ENCODE assay signal across 13 mouse cellular contexts in genomic region chr6:39607365-39607764, GRCm38 (mm10). TPM values are rescaled to one million over a fixed set of nuclear protein-coding genes. Genes with fewer than 3 reads are reported as not detected.
"Had no signal": no experiment of that assay in that cellular context is flagged by ENCODE, and none has a peak within 500 bp of the region (broad histone marks: within the 10 kb centered on the region; RNA-seq: fewer than 3 reads in every experiment).

No protein-coding gene starts in this region.

- H3K9me3 ChIP-seq: lung, embryonic 15.5 days; megakaryocyte, embryonic 14.5 days; midbrain, embryonic 13.5 days; midbrain, embryonic 15.5 days; neural tube, embryonic 12.5 days; stomach, embryonic 15.5 days had no signal

- H3K27ac ChIP-seq: lung, embryonic 15.5 days; macrophage; midbrain, embryonic 13.5 days; midbrain, embryonic 15.5 days; neural tube, embryonic 12.5 days; stomach, embryonic 15.5 days; stomach, postnatal 0 days had no signal

- ATAC-seq: lung, postnatal 0 days; midbrain, embryonic 13.5 days; midbrain, embryonic 15.5 days had no signal

- H3K4me3 ChIP-seq: lung, embryonic 15.5 days; megakaryocyte, embryonic 14.5 days; midbrain, embryonic 13.5 days; midbrain, embryonic 15.5 days; neural tube, embryonic 12.5 days; stomach, embryonic 15.5 days had no signal

- DNase-seq: lung, adult 2 months; lung, postnatal 14 days; right cerebral cortex, postnatal 14 days had no signal

- H3K27me3 ChIP-seq: lung, embryonic 15.5 days; megakaryocyte, embryonic 14.5 days; midbrain, embryonic 13.5 days; midbrain, embryonic 15.5 days; neural tube, embryonic 12.5 days; stomach, embryonic 15.5 days had no signal

- H3K9ac ChIP-seq: lung, embryonic 15.5 days; midbrain, embryonic 13.5 days; midbrain, embryonic 15.5 days; neural tube, embryonic 12.5 days; stomach, embryonic 15.5 days had no signal

- H3K4me1 ChIP-seq: midbrain, embryonic 13.5 days; midbrain, embryonic 15.5 days; neural tube, embryonic 12.5 days; stomach, embryonic 15.5 days had no signal

- H3K4me2 ChIP-seq: lung, embryonic 15.5 days; midbrain, embryonic 11.5 days; midbrain, embryonic 13.5 days; midbrain, embryonic 15.5 days; neural tube, embryonic 12.5 days; stomach, embryonic 15.5 days had no signal

RNA-seq across cellular contexts. Expression of gene Gm42420, which starts 21.8 kb away (rescaled TPM):
- polyA plus RNA-seq: lung, adult 2 months; macrophage had no signal
